Mouse (Mus musculus) adrenal gland, postnatal 14 days (tissue): ENCODE results near the gene Rgs7. TPM values are rescaled to one million over a fixed set of nuclear protein-coding genes. Genes with fewer than 3 reads are reported as not detected.

Experiments used
- DNase-seq: peaks from one replicate; pipeline ENCODE4 v3.0.0; 2021; ENCODE audit warnings: mixed read lengths
- long read RNA-seq, 2 experiments: library from polyadenylated mRNA; stranded (forward); transcript quantifications; one replicate each; pipeline ENCODE4 v2.0.0; 2021
- total RNA-seq: library from RNA; stranded (reverse); gene quantifications from 2 replicates; pipeline ENCODE4 v1.2.3, GENCODE M21; 2021

Gene Rgs7
- total RNA-seq = 21.0 and 23.2 TPM in 2 replicates
- long read RNA-seq, experiment 1, partial matches to known transcripts = 2 of 2 reads
- long read RNA-seq, experiment 1, other reads (novel, unspliced or antisense) = 0 of 2 reads
- long read RNA-seq, experiment 2, partial matches to known transcripts = 1 of 5 reads
- long read RNA-seq, experiment 2, other reads (novel, unspliced or antisense) = 3 of 5 reads

DNA sequence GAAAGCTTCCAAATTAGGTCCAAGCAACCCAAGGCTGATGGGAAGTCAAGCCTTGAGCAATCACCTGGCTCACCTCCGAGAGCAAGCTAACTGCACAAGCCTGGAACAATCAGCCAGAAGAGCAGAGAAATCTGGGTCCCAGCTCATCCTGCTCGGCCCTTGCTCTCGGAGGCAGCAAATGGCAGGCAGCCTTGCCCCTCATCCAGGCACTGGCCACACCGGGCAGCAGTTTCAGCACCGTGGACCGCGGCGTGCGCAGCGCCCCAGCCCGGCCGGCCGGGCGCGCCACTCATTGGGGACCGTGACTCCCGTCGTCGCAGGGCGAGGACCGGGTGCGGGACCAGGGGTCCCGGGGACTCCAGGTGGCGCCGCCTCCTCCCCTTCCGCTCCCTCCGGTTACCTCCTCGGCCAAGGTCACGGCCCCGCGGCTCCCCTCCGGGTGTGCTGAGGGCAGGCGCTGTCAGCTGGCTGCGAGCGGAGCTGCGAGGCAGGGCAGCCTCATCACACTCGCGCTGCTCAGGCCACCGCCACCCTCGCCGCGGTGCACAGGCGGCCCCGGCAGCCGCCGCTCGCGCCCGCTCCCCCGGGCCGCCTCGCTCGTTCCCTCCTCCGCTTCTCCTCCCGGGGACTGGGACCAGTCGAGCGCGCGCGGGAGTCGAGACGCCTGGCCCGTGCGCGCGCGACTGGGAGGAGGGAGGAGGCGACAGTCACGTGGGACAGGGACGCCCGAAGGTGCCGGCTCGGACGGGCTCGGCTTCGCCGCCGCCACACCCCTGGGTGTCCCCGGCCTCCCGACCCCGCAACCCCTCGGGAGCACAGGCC is at the start of gene Rgs7:
Gene Rgs7, minus strand, starts transcription at position 640 of the 822 bp plus-strand sequence.
- peak; percentile 84 for DNase-seq

DNA sequence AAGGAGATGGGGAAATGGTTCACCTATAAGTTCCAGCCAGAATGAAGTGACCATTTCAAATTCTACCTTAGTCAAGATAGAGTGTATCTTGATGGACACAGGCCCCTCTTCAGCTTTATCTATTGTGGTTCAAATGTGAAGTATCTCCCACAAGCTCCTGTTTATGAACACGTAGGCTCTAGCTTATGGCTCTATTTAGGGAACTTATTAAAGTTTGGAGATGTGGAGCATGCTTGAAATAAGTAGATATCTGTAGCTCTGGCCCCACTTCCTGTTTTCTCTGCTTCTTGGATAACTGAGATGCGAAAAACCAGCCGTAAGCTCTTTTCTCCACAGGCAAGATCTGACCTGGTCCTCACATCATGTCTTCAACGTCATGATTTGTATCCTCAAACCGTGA is 48.4 kb upstream of the Rgs7 start:
- DNase-seq = no peak

DNA sequence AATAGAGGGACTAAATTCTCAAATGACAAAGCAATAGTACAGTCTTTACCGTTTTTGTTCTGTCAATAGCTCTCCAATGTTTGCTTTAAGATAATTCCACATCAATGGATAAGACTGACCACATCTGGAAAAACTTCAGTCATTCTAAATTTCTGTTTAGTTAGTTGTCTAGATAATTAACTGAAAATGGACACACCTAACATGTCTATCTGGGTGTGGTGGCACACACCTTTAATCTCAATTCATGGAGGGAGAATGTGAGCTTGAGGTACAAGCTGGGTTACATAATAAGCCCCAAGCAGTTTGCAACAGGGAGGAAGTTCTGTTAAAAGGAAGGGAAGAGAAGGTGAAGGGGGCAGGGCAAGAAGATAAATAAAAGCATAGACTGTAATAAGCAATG is 45.0 kb upstream of the Rgs7 start:
- no peak for DNase-seq

DNA sequence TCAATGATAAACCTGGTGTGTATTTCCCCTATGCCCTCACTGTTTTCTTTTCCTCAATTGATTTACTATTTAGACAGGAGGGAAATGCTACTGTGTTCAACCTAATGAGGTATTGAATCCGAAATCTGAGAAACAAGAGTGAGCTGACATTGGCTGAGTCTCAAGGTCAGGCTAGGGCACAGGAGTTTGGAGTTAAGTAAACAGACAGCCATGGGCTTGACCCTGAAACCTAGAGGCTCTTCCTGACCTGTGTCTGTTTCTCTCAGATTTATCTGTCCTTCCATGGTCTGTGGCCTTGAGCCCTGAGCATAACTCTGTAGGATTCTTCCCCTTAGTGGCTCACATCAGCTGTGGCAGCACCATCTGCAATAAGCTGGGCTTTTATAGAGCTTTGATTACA is 37.6 kb upstream of the Rgs7 start:
- peak; percentile 37 for DNase-seq

GRCm38 (mm10) chr1:175524626-175525294 is 32.5 kb upstream of the Rgs7 start:
- DNase-seq = no peak

GRCm38 (mm10) chr1:175523572-175523971 is 31.3 kb upstream of the Rgs7 start:
- no peak for DNase-seq

DNA sequence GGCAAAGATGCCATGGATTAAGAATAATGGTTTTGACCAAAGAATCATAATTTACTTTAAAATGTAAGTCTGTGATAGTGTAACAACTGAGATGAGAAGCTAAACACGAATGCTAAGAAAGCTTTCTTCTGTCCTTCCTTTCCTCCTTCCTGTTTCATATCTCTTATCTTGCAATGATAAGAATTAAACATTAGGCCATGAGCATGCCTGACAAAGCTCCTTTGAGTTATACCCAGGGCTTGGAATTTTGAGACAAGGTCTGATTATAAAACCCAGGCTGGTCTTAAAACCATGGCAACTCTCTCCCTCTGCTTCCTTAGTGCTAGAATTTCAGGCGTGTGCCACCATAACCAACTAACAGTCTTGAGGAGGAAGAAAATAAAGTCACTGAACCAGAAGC is 22.2 kb upstream of the Rgs7 start:
- DNase-seq = no peak

DNA sequence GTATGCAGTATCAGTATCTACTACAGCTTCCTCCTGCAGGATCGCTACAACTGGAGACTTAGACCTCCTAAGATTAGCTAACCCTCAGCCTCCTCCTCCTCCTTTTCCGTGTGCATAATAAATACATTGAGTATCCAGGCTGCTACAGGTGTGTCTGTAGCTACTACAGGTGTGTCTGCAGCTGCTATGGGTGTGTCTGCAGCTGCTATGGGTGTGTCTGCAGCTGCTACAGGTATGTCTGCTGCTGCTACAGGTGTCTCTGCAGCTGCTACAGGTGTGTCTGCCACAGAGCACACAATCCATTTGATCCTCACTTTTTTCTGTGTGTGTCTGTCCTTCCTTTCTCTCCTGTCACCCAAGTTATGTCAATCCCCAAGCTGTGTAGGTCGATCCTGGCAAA is 19.9 kb upstream of the Rgs7 start:
- DNase-seq = no peak

DNA sequence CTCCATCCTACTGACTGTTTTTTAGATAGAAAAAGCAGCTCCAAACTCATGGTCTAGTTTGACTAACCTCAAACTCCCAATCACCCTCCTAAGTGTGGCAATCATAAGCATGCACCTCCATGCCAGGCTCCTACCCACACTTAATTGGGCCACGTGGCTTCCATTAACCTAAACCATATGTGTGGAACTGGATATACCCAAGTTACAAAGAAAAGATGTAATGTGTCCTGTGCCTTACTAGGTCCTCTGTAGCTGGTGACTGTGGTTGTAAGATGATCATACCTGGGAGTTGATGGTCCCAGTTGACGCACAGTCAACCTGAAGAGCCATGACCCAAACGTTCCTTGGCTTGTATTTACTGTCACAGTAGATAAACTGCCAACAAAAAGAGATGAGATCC is 17.7 kb upstream of the Rgs7 start:
- no peak for DNase-seq

DNA sequence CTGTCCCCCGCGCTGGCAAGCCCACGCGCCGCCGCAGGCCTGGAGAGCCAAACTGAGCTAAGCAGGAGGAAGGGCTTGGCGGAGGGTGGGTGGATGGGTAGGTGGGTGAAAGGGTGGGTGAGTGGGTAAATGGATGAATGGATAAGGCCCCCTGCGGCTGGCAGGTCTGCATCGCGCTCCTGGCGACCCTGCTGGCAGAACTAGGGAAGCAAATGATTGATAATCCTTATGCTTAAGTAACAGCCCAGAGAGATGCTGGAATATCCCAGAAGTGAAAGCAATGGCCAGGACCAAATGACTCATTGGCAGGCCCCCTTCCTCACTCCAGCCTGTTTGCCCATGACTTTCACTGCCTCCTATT is 363 bp upstream of the Rgs7 start:
- DNase-seq = no peak

- DNase-seq = no peak
Measured at GRCm38 (mm10) chr1:175491511-175491860, 814 bp downstream of the Rgs7 start.

DNA sequence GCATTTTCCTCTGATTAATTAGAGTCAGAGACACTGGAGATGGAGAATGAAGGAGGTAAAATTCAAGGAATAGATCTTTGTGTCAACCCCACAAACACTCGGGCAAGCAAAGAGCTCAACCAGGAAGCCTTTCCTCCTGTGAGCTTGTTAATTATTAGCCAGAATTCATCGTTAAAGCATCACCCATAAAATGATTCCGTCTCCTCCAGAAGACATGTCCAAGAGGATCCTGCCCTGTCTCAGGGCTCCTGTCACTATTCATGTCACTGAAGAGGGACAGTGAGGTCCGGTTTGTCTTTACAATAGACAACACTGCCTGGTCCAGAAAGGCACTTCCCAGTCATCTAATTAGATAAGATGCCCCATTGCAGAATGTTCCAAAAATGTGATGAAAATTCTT is 7.2 kb downstream of the Rgs7 start:
- DNase-seq = no peak

GRCm38 (mm10) chr1:175473060-175473459 is 19.2 kb downstream of the Rgs7 start:
- DNase-seq = no peak

GRCm38 (mm10) chr1:175469087-175469788 is 23.1 kb downstream of the Rgs7 start:
- no peak for DNase-seq

GRCm38 (mm10) chr1:175464566-175464965 is 27.7 kb downstream of the Rgs7 start:
- DNase-seq = no peak

GRCm38 (mm10) chr1:175462351-175462750 is 29.9 kb downstream of the Rgs7 start:
- DNase-seq = no peak

DNA sequence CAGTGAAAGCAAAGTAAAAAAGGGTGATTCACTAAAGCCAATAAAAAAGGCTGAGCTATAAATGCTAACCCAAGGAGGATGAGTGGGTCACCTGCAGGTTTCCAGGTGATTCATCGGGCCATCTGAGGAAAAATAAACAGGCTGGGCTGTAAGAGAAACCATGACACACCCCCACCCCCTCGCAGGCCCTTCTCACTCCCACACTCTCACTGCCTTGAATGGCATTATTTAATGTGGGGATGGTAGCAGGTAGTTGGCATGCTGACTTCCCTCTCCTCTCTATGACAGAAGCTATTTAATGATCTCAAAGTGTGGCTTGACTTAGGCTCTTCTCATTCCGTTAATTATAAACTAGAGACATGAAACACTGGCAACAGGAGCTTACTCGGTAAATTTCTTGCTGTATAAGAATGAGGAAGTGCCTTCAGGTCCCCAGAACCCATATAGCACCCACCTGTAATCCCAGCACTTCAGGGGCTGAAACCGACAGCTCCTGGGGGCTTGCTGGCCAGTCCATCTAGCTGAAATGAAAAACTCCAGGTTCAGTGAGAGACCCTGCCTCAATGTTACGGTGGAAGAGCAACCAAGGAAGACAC is 38.2 kb downstream of the Rgs7 start:
- DNase-seq = no peak

GRCm38 (mm10) chr1:175448017-175448416 is 44.3 kb downstream of the Rgs7 start:
- no peak for DNase-seq

- DNase-seq = no peak
Measured at GRCm38 (mm10) chr1:175442939-175443338, 49.4 kb downstream of the Rgs7 start.

- DNase-seq = peak; percentile 17
Measured at GRCm38 (mm10) chr1:175442025-175442424, 50.3 kb downstream of the Rgs7 start.

- no peak for DNase-seq
Measured at GRCm38 (mm10) chr1:175433622-175434204, 58.6 kb downstream of the Rgs7 start.

DNA sequence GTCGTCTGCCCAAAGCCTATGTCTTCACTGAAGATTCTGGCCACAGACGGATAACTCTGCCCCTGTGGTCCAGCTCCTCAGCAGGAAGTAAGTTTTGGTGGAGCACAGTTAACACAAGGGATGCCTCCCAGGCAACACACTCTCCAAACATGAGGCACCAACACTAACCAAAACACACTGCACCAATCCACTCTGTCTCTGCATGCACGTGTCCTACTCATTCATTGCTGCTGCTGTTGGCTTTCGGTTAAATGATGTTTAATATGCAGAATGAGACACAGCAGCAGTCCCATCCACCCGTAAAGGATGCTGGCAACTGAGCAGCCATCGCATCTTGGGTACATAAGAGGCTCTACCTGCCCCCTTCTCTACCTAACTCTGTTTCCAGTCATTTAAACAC is 59.2 kb downstream of the Rgs7 start:
- no peak for DNase-seq
